Mouse (Mus musculus) ES-Bruce4 (cell line): ENCODE results near the gene Ppp4r3b.

Source experiments
- CTCF ChIP-seq: IDR thresholded peaks from one replicate; pipeline ENCODE4 v1.8.1; 2011; ENCODE audit warnings: low read depth, low read length
- EP300 ChIP-seq: IDR thresholded peaks from 2 replicates; pipeline ENCODE4 v1.6.1; 2011; ENCODE audit warnings: low read depth, low read length; ENCODE audit not compliant: insufficient read depth

DNA sequence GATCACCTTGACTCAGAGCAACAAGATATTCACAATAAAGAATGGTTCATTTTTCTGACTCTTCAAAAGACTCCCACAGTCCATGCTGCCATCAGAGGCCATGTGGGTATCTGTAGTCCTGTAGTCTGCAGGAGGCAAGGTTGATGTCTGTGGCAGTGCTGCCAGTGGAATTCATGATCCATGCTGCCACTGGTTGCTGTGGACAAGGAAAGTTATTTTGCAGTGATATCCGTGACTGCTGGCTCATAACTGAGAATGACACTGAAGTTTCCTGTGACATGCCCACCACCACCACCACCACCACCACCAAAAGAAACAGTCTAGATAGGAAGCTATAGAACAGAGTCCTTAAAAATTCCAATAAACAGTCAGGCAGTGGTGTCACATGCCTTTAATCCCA is 82.0 kb downstream of the Ppp4r3b start:
- no peak for TF ChIP-seq CTCF
- no peak for TF ChIP-seq EP300
